Mouse (Mus musculus) urinary bladder, adult 18-20 months (tissue): ENCODE measurements at regions not wholly inside any gene's neighbourhood (a gene's known extent, or its start where the extent isn't known, plus 50 kb on each side); places are given as distances from the start of the nearest gene placed in this dataset.

ENCODE experiments used
- DNase-seq, 2 experiments: peaks; one replicate each; pipeline ENCODE4 v3.0.0; 2022; ENCODE audit warnings: low spot score in 2 of 2, mixed read lengths in 2 of 2

GRCm38 (mm10) chr13:117152655-117153054 lies 55.7 kb upstream of the Emb start:
- no peak for DNase-seq

GRCm38 (mm10) chr13:117143828-117144227 lies 64.5 kb upstream of the Emb start:
- peak in 1 of 2 experiments; percentile 2 for DNase-seq

GRCm38 (mm10) chr13:117143255-117143654 lies 65.1 kb upstream of the Emb start:
- DNase-seq: no peak

GRCm38 (mm10) chr13:117134352-117134751 lies 74.0 kb upstream of the Emb start:
- DNase-seq: no peak

GRCm38 (mm10) chr13:117132123-117132522 lies 76.2 kb upstream of the Emb start:
- no peak for DNase-seq

GRCm38 (mm10) chr13:117127813-117128549 lies 80.4 kb upstream of the Emb start:
- DNase-seq: no peak

GRCm38 (mm10) chr13:117127116-117127728 lies 81.1 kb upstream of the Emb start:
- no peak for DNase-seq

- no peak for DNase-seq
These were observed 88.7 kb upstream of the Emb start for GRCm38 (mm10) chr13:117119636-117120035.

- DNase-seq: no peak
These were observed 89.5 kb upstream of the Parp8 start for GRCm38 (mm10) chr13:117114797-117115196.

- no peak for DNase-seq
These were observed 87.1 kb upstream of the Parp8 start for GRCm38 (mm10) chr13:117112424-117112823.

- no peak for DNase-seq
These were observed 79.9 kb upstream of the Parp8 start for GRCm38 (mm10) chr13:117105151-117105660.

- DNase-seq: no peak
These were observed 69.4 kb upstream of the Parp8 start for GRCm38 (mm10) chr13:117094773-117095172.

- no peak for DNase-seq
These were observed 63.3 kb upstream of the Parp8 start for GRCm38 (mm10) chr13:117088629-117089028.

GRCm38 (mm10) chr13:117082758-117083157 lies 57.4 kb upstream of the Parp8 start:
- DNase-seq: no peak

- DNase-seq: no peak
These were observed 54.0 kb upstream of the Parp8 start for GRCm38 (mm10) chr13:117079316-117079715.
